Mouse (Mus musculus) CH12.LX (cell line): ENCODE data around the gene Krt14. TPM values are rescaled to one million over a fixed set of nuclear protein-coding genes. Genes with fewer than 3 reads are reported as not detected.

ENCODE experiments used
- DNase-seq: peaks from one replicate; pipeline ENCODE4 v3.0.0-alpha.2; 2013; ENCODE audit errors: extremely low read depth
- H3K27ac ChIP-seq: 2 replicates; pipeline ENCODE4 v1.5.1; 2012; ENCODE audit warnings: low read depth, mild to moderate bottlenecking, control low read depth, moderate library complexity; ENCODE audit not compliant: insufficient read depth
- H3K27me3 ChIP-seq: replicated peaks from 2 replicates; pipeline ENCODE3; 2012; ENCODE audit warnings: inconsistent platforms
- H3K36me3 ChIP-seq, 2 experiments: replicated peaks in 1 of 2; 2 replicates each; pipeline versions ENCODE3 to v1.6.1; 2012; ENCODE audit warnings: inconsistent platforms in 1 of 2, low read length in 1 of 2, mild to moderate bottlenecking in 1 of 2, mixed read lengths in 1 of 2, moderate library complexity in 1 of 2; ENCODE audit not compliant: control insufficient read depth in 1 of 2, insufficient read depth in 1 of 2
- H3K4me1 ChIP-seq, 2 experiments: 2 replicates each; pipeline ENCODE4 v1.6.1; 2012; ENCODE audit warnings: inconsistent platforms in 1 of 2, moderate library complexity in 1 of 2; ENCODE audit not compliant: insufficient read depth in 2 of 2, control insufficient read depth in 1 of 2
- H3K4me2 ChIP-seq: 2 replicates; pipeline ENCODE4 v1.6.1; 2012; ENCODE audit warnings: low read depth, mild to moderate bottlenecking, control low read depth; ENCODE audit not compliant: poor library complexity, insufficient read depth, severe bottlenecking
- H3K4me3 ChIP-seq, 3 experiments: fragments of 150-350 bp in 1 of 3; sonication (generic) in 1 of 3; replicated peaks in 1 of 3; 2 replicates each; pipeline versions ENCODE3 to v1.5.1; 2011 to 2012; ENCODE audit warnings: low read depth in 2 of 3, low read length in 2 of 3, mild to moderate bottlenecking in 2 of 3, moderate library complexity in 2 of 3, control low read depth in 1 of 3, improper control_type of control experiment in 1 of 3, inconsistent platforms in 1 of 3, mixed read lengths in 1 of 3; ENCODE audit not compliant: poor library complexity in 1 of 3
- H3K79me2 ChIP-seq: replicated peaks from 2 replicates; pipeline ENCODE4 v1.6.1; 2012; ENCODE audit warnings: mild to moderate bottlenecking, moderate library complexity; ENCODE audit not compliant: control insufficient read depth, poor library complexity, insufficient read depth, severe bottlenecking; ENCODE audit errors: extremely low read depth
- H3K9ac ChIP-seq: 2 replicates; pipeline ENCODE4 v1.6.1; 2012; ENCODE audit warnings: low read depth, mild to moderate bottlenecking, control low read depth, moderate library complexity; ENCODE audit not compliant: insufficient read depth
- H3K9me3 ChIP-seq: replicated peaks from 2 replicates; pipeline ENCODE3; 2012; ENCODE audit warnings: low read length, inconsistent platforms, mixed read lengths
- BHLHE40 ChIP-seq: IDR thresholded peaks from 2 replicates; pipeline ENCODE4 v1.6.1; 2011; ENCODE audit warnings: mild to moderate bottlenecking, low read depth, low read length, improper control_type of control experiment
- CHD1 ChIP-seq: IDR thresholded peaks from 2 replicates; pipeline ENCODE4 v1.6.1; 2012; ENCODE audit warnings: low read depth, low read length, improper control_type of control experiment, inconsistent platforms
- CHD2 ChIP-seq: IDR thresholded peaks from 2 replicates; pipeline ENCODE4 v1.6.1; 2011; ENCODE audit warnings: low read length, improper control_type of control experiment
- CTCF ChIP-seq, 2 experiments: IDR thresholded peaks in 1 of 2; conservative IDR thresholded peaks in 1 of 2; 2 replicates each; pipeline ENCODE4 v1.5.1; 2011 to 2012; ENCODE audit warnings: low read depth in 2 of 2, low read length in 2 of 2, improper control_type of control experiment in 1 of 2, inconsistent platforms in 1 of 2, mild to moderate bottlenecking in 1 of 2, moderate library complexity in 1 of 2
- E2F4 ChIP-seq: IDR thresholded peaks from 2 replicates; pipeline ENCODE4 v1.6.1; 2011; ENCODE audit warnings: low read depth, low read length, improper control_type of control experiment; ENCODE audit not compliant: insufficient replicate concordance
- ELF1 ChIP-seq: IDR thresholded peaks from 2 replicates; pipeline ENCODE4 v1.6.1; 2014; ENCODE audit warnings: low read depth, mild to moderate bottlenecking, inconsistent platforms, low read length, improper control_type of control experiment
- HCFC1 ChIP-seq: IDR thresholded peaks from 2 replicates; pipeline ENCODE4 v1.6.1; 2012; ENCODE audit warnings: low read depth, mild to moderate bottlenecking, inconsistent platforms, low read length, improper control_type of control experiment
- JUN ChIP-seq: IDR thresholded peaks from 2 replicates; pipeline ENCODE4 v1.6.1; 2011; ENCODE audit warnings: low read depth, mild to moderate bottlenecking, low read length, improper control_type of control experiment, moderate library complexity; ENCODE audit not compliant: insufficient read depth
- JUND ChIP-seq: conservative IDR thresholded peaks from 2 replicates; pipeline ENCODE4 v1.6.1; 2011; ENCODE audit warnings: low read depth, low read length, improper control_type of control experiment
- KAT2A ChIP-seq: IDR thresholded peaks from 2 replicates; pipeline ENCODE4 v1.6.1; 2012; ENCODE audit warnings: low read length, improper control_type of control experiment, inconsistent platforms; ENCODE audit not compliant: insufficient replicate concordance
- MYC ChIP-seq: IDR thresholded peaks from 2 replicates; pipeline ENCODE4 v1.6.1; 2011; ENCODE audit warnings: low read depth, mild to moderate bottlenecking, improper control_type of control experiment, low read length
- PAX5 ChIP-seq: IDR thresholded peaks from 2 replicates; pipeline ENCODE4 v1.6.1; 2012; ENCODE audit warnings: low read length, inconsistent platforms, mixed read lengths
- POLR2AphosphoS2 ChIP-seq: IDR thresholded peaks from 2 replicates; pipeline ENCODE4 v1.6.1; 2011; ENCODE audit warnings: low read depth, low read length, improper control_type of control experiment
- RAD21 ChIP-seq: IDR thresholded peaks from 2 replicates; pipeline ENCODE4 v1.6.1; 2011; ENCODE audit warnings: low read depth, mild to moderate bottlenecking, low read length, improper control_type of control experiment, moderate library complexity
- TCF12 ChIP-seq: IDR thresholded peaks from 2 replicates; pipeline ENCODE4 v1.6.1; 2014; ENCODE audit warnings: low read depth, mild to moderate bottlenecking, inconsistent platforms, low read length, improper control_type of control experiment
- UBTF ChIP-seq: IDR thresholded peaks from 2 replicates; pipeline ENCODE4 v1.6.1; 2012; ENCODE audit warnings: low read depth, mild to moderate bottlenecking, inconsistent platforms, low read length, improper control_type of control experiment, moderate library complexity
- USF1 ChIP-seq: IDR thresholded peaks from 2 replicates; pipeline ENCODE4 v1.6.1; 2014; ENCODE audit warnings: low read depth, mild to moderate bottlenecking, inconsistent platforms, low read length, improper control_type of control experiment
- ZMIZ1 ChIP-seq: IDR thresholded peaks from 2 replicates; pipeline ENCODE4 v1.6.1; 2012; ENCODE audit warnings: low read depth, mild to moderate bottlenecking, inconsistent platforms, low read length, improper control_type of control experiment
- dilution Hi-C: fragments of 300-500 bp; cut with MboI; formaldehyde crosslinking; loops from 2 replicates; pipeline ENCODE4 v1.14.3; 2020; ENCODE audit warnings: low sequenced_read_pairs; ENCODE audit not compliant: extremely low pct_unique_long_range_greater_than_20kb, extremely low pct_ligation_motif_present
- in situ Hi-C: fragments of 300-500 bp; cut with MboI; formaldehyde crosslinking; loops from 3 replicates; pipeline ENCODE4 v1.14.3; 2019; ENCODE audit warnings: low sequenced_read_pairs, low pct_ligation_motif_present, low pct_unique_long_range_greater_than_20kb, mixed read lengths
- polyA plus RNA-seq: library from polyadenylated mRNA; unstranded; fragments of >175 nt; gene quantifications from 2 replicates; pipeline ENCODE4 v1.2.1, GENCODE M21; 2012; ENCODE audit warnings: low read depth; ENCODE audit not compliant: insufficient read length
- total RNA-seq, 2 experiments: library from RNA; depleted of rRNA; stranded (reverse); fragments of 300-350 nt in 1 of 2; fragments of >200 nt in 1 of 2; gene quantifications; 2 replicates each; pipeline ENCODE4 v1.2.3; 2012 to 2014

The Krt14 gene
- total and polyA plus RNA-seq, 3 experiments = not detected

GRCm38 (mm10) chr11:100221741-100222140 lies 14.4 kb upstream of the Krt14 start:
- Histone ChIP-seq H3K9ac (no peak overlapping the region), H3K4me3 (no peak overlapping the region), H3K36me3 (no peaks in the 10 kb centered on the region), H3K4me2 (peak overlapping the region; percentile 22), H3K9me3 (peaks cover 25% of the 10 kb centered on the region), H3K27ac (no peak overlapping the region)
- in situ Hi-C loops = no loop called here
- DNase-seq = peak; percentile 5
- no peak for TF ChIP-seq CTCF (conservative IDR thresholded peaks at IDR 0.05 in 1 of 2, IDR thresholded peaks at IDR 0.05 in 1 of 2; ENCODE audit: low read depth in 2 of 2, low read length in 2 of 2)
- no peak for TF ChIP-seq JUN
- TF ChIP-seq ZMIZ1 = no peak
- no peak for TF ChIP-seq USF1
- no peak for TF ChIP-seq MYC
- TF ChIP-seq HCFC1 = no peak
- TF ChIP-seq JUND = no peak
- TF ChIP-seq ELF1 = no peak
- no peak for TF ChIP-seq BHLHE40
- TF ChIP-seq PAX5 = no peak
- TF ChIP-seq CHD1 = no peak
- TF ChIP-seq RAD21 = no peak
- no peak for TF ChIP-seq E2F4
- TF ChIP-seq KAT2A = no peak
- TF ChIP-seq, all 38 proteins: peak for 0
- dilution Hi-C loops = no loop called here
- Histone ChIP-seq H3K79me2 (no peaks in the 10 kb centered on the region), H3K4me1 (peaks cover 0 to 6% of the 10 kb centered on the region in 2 experiments; a peak in 1 of 4 replicates), H3K27me3 (peaks cover 72% of the 10 kb centered on the region)

- H3K4me2 ChIP-seq = no peak overlapping the region
- H3K27me3 ChIP-seq = peaks cover 78% of the 10 kb centered on the region
- peaks cover 7% of the 10 kb centered on the region for H3K9me3 ChIP-seq
- no peaks in the 10 kb centered on the region for H3K36me3 ChIP-seq
- DNase-seq = no peak
- no peaks in the 10 kb centered on the region for H3K79me2 ChIP-seq
- no peak overlapping the region for H3K27ac ChIP-seq
- no peak for TF ChIP-seq KAT2A
- no peak for TF ChIP-seq TCF12
- no peak for TF ChIP-seq BHLHE40
- TF ChIP-seq HCFC1 = no peak
- TF ChIP-seq CHD2 = no peak
- TF ChIP-seq CTCF (conservative IDR thresholded peaks at IDR 0.05 in 1 of 2, IDR thresholded peaks at IDR 0.05 in 1 of 2; ENCODE audit: low read depth in 2 of 2, low read length in 2 of 2) = no peak
- no peak for TF ChIP-seq RAD21
- no peak for TF ChIP-seq ZMIZ1
- TF ChIP-seq UBTF = no peak
- no peak for TF ChIP-seq CHD1
- no peak for TF ChIP-seq POLR2AphosphoS2
- dilution Hi-C loops = no loop called here
- in situ Hi-C loops = no loop called here
- peaks cover 0 to 4% of the 10 kb centered on the region in 2 experiments; a peak in 1 of 4 replicates for H3K4me1 ChIP-seq
- H3K4me3 ChIP-seq = no peak overlapping the region
- H3K9ac ChIP-seq = no peak overlapping the region
Measured at GRCm38 (mm10) chr11:100219304-100219703, 12.0 kb upstream of the Krt14 start.
